10 mouse cellular contexts compared by ENCODE assay signal in the genomic region with DNA sequence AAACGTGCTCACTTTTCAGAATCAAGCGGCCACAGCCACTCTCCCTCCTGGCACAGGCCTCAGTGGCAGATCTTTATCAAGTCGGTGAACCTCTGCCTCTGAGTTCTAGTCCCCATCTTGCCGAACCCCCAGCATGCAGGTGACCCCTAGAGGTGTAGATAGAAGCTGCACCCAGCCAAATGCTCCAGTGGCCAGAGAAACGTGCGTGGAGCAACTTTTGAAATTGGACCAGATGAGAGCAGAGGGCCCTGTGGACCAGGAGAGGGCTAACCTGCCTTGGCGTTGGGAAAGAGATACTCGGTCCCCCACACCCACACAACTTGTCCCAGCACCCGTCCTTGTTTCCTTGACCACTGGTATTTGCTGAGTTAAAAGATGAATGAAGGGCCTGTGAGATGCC. TPM values are rescaled to one million over a fixed set of nuclear protein-coding genes. Genes with fewer than 3 reads are reported as not detected.
DNase-seq lines count a peak whose midpoint lies in the region; ATAC-seq lines count a peak whose summit lies in the region.
"Had no signal": no experiment of that assay in that cellular context is flagged by ENCODE, and none has a peak within 500 bp of the region (broad histone marks: within the 10 kb centered on the region; RNA-seq: fewer than 3 reads in every experiment).

No protein-coding gene starts in this region.

- peak; percentile 29 to 40 for DNase-seq in cerebellum, postnatal 14 days
- DNase-seq in cerebellum, adult 11-12 months: no peak
- DNase-seq in neural tube, embryonic 10.5 days (ENCODE audit: extremely low spot score, low spot score): peak; percentile 40
- peak; percentile 51 for DNase-seq in kidney, postnatal 10 days
- peak; percentile 43 for DNase-seq in thymus, postnatal 25 days
- DNase-seq in right cerebral cortex, postnatal 4 days: no peak
- no peak for DNase-seq in left cerebral cortex, postnatal 25 days (ENCODE audit: low spot score in 2 of 2)

- H3K36me3 ChIP-seq in neural tube, embryonic 15.5 days: no peaks in the 10 kb centered on the region
- H3K36me3 ChIP-seq: stomach, embryonic 15.5 days had no signal

- H3K9ac ChIP-seq in neural tube, embryonic 15.5 days (replicated peaks): no peak overlapping the region
- H3K9ac ChIP-seq: stomach, embryonic 15.5 days had no signal

- no peak overlapping the region for H3K4me3 ChIP-seq in neural tube, embryonic 15.5 days (replicated peaks)
- H3K4me3 ChIP-seq: megakaryocyte, embryonic 14.5 days; stomach, embryonic 15.5 days had no signal

- intact Hi-C loops in left cerebral cortex, postnatal 25 days (cut with DNase I): no loop called here

- 34% methylated on average over 9 of the region's 9 CpGs for WGBS in neural tube, embryonic 15.5 days

- H3K27me3 ChIP-seq in neural tube, embryonic 15.5 days (replicated peaks): no peaks in the 10 kb centered on the region
- H3K27me3 ChIP-seq: stomach, embryonic 15.5 days had no signal

- H3K4me2 ChIP-seq in neural tube, embryonic 15.5 days: no peak overlapping the region
- H3K4me2 ChIP-seq: stomach, embryonic 15.5 days had no signal

- ATAC-seq in neural tube, embryonic 15.5 days (ENCODE audit: low FRiP score): no peak

- H3K27ac ChIP-seq in neural tube, embryonic 15.5 days (replicated peaks): no peak overlapping the region
- H3K27ac ChIP-seq: stomach, embryonic 15.5 days had no signal

- no peaks in the 10 kb centered on the region for H3K9me3 ChIP-seq in neural tube, embryonic 15.5 days (replicated peaks)
- H3K9me3 ChIP-seq: stomach, embryonic 15.5 days had no signal

- H3K4me1 ChIP-seq in neural tube, embryonic 15.5 days: peaks cover 2% of the 10 kb centered on the region; the same call in 1 of the 2 replicates

RNA-seq across cellular contexts. Expression of gene Upk3b, which starts 7.1 kb away (rescaled TPM):
- polyA plus RNA-seq in neural tube, embryonic 15.5 days (2015; fragmentation: Nextera tagmentation; extraction: Ambion mirVana): 1.1 and 3.7 TPM in 2 replicates
- total RNA-seq in left cerebral cortex, postnatal 25 days (2021): not detected

RNA-seq across cellular contexts. Expression of gene Upk3bl, which starts 8.9 kb away (rescaled TPM):
- 1.2 TPM in 1 of 2 replicates, not detected in the other for polyA plus RNA-seq in neural tube, embryonic 15.5 days (2015; fragmentation: Nextera tagmentation; extraction: Ambion mirVana)
- total RNA-seq in left cerebral cortex, postnatal 25 days (2021): not detected

RNA-seq across cellular contexts. Expression of gene Rasa4, which starts 38.3 kb away (rescaled TPM):
- 19.2 and 21.4 TPM in 2 replicates for polyA plus RNA-seq in neural tube, embryonic 15.5 days (2015; fragmentation: Nextera tagmentation; extraction: Ambion mirVana)
- 1 to 10 TPM; 3.5 to 5.0 TPM for total RNA-seq in left cerebral cortex, postnatal 25 days (2021)

RNA-seq across cellular contexts. Expression of gene Dtx2, which starts 50.8 kb away (rescaled TPM):
- 22.5 and 25.2 TPM in 2 replicates for polyA plus RNA-seq in neural tube, embryonic 15.5 days (2015; fragmentation: Nextera tagmentation; extraction: Ambion mirVana)
- 1 to 10 TPM; 8.5 to 8.7 TPM for total RNA-seq in left cerebral cortex, postnatal 25 days (2021)

Comparison
In these comparisons a context has a peak if more than half of its experiments do, and no peak if none do; other contexts are left out.
1. DNase-seq: peak in cerebellum, postnatal 14 days (2 of 2), neural tube, embryonic 10.5 days (single experiment), kidney, postnatal 10 days (single experiment) and thymus, postnatal 25 days (single experiment); none in cerebellum, adult 11-12 months (single experiment), right cerebral cortex, postnatal 4 days (single experiment) and left cerebral cortex, postnatal 25 days (0 of 2).